Mouse (Mus musculus) heart, embryonic 16.5 days (tissue): ENCODE data around the gene Gm6034. TPM values are rescaled to one million over a fixed set of nuclear protein-coding genes. Genes with fewer than 3 reads are reported as not detected.

Experiments
- ATAC-seq: fragments of 200-750 bp; cut with Nextera tagmentation; replicated peaks from 2 replicates; pipeline ENCODE4 v1.8.0; 2017; ENCODE audit warnings: moderate number of reproducible peaks; ENCODE audit not compliant: insufficient read depth, low FRiP score; ENCODE audit errors: extremely low read depth
- H3K27ac ChIP-seq: fragments of 300-500 bp; sonication (generic); 2 replicates; pipeline ENCODE4 v1.5.1; 2014; ENCODE audit warnings: mild to moderate bottlenecking, low read length, control low read depth, moderate library complexity
- H3K27me3 ChIP-seq: fragments of 300-500 bp; sonication (generic); 2 replicates; pipeline ENCODE4 v1.6.1; 2014; ENCODE audit warnings: low read length, mixed read lengths; ENCODE audit not compliant: control insufficient read depth, insufficient read depth
- H3K36me3 ChIP-seq: fragments of 300-500 bp; sonication (generic); 2 replicates; pipeline ENCODE4 v1.6.1; 2014; ENCODE audit not compliant: control insufficient read depth, insufficient read depth
- H3K4me1 ChIP-seq: fragments of 300-500 bp; sonication (generic); 2 replicates; pipeline ENCODE4 v1.6.1; 2014; ENCODE audit warnings: low read length, mixed read lengths; ENCODE audit not compliant: control insufficient read depth, insufficient read depth
- H3K4me2 ChIP-seq: fragments of 300-500 bp; sonication (generic); 2 replicates; pipeline ENCODE4 v1.6.1; 2014; ENCODE audit warnings: low read depth, mild to moderate bottlenecking, control low read depth, low read length
- H3K4me3 ChIP-seq: fragments of 300-500 bp; sonication (generic); 2 replicates; pipeline ENCODE4 v1.5.1; 2014; ENCODE audit warnings: mild to moderate bottlenecking, control low read depth, low read length
- H3K9ac ChIP-seq: fragments of 300-500 bp; sonication (generic); 2 replicates; pipeline ENCODE4 v1.6.1; 2014; ENCODE audit warnings: low read length, control low read depth
- H3K9me3 ChIP-seq: fragments of 300-500 bp; sonication (generic); replicated peaks from 2 replicates; pipeline ENCODE4 v1.6.1; 2016; ENCODE audit warnings: low read length; ENCODE audit not compliant: control insufficient read depth
- WGBS: fragments of 180-500 bp; shearing (Covaris S2); extraction: QIAGEN DNeasy Blood & Tissue Kit; methylation state at CpG from one replicate; pipeline ENCODE4 v1.1.7; 2014; 5-methylcytosine and 5-hydroxymethylcytosine counted together
- polyA plus RNA-seq: library from polyadenylated mRNA; unstranded; fragments of >200 nt; fragmentation: Nextera tagmentation; extraction: Ambion mirVana; gene quantifications from 2 replicates; pipeline ENCODE4 v1.2.1, GENCODE M21; 2015

Gene Gm6034
- polyA plus RNA-seq, 1 experiment from 2014 or later, result not detected

GRCm38 (mm10) chr17:36020191-36021073 is 22.3 kb upstream of the Gm6034 start, which contains the start of gene H2-T24:
Gene H2-T24, minus strand, starts transcription at chr17:36020560.
- Histone ChIP-seq H3K27me3 (no peaks in the 10 kb centered on the region), H3K9ac (peak within 1 kb of the TSS; percentile 43; the same call in 1 of the 2 replicates), H3K4me1 (peaks cover 6% of the 10 kb centered on the region), H3K4me2 (peak within 1 kb of the TSS; percentile 58), H3K36me3 (no peaks in the 10 kb centered on the region), H3K27ac (peak within 1 kb of the TSS; percentile 72), H3K4me3 (peak within 1 kb of the TSS; percentile 36), H3K9me3 (no peaks in the 10 kb centered on the region)
- ATAC-seq, result peak; percentile 67
- WGBS, result 24% methylated on average over 15 of the region's 15 CpGs

GRCm38 (mm10) chr17:36021309-36021708 is 21.5 kb upstream of the Gm6034 start:
- Histone ChIP-seq H3K27ac (peak overlapping the region; percentile 72), H3K36me3 (no peaks in the 10 kb centered on the region), H3K9ac (no peak overlapping the region), H3K4me1 (peaks cover 6% of the 10 kb centered on the region), H3K9me3 (no peaks in the 10 kb centered on the region), H3K4me2 (peak overlapping the region; percentile 58), H3K4me3 (no peak overlapping the region), H3K27me3 (no peaks in the 10 kb centered on the region)
- no peak for ATAC-seq
- WGBS, result 89% methylated on average over 1 of the region's 1 CpGs

GRCm38 (mm10) chr17:36022098-36022497 is 20.7 kb upstream of the Gm6034 start:
- H3K4me1 ChIP-seq, result peaks cover 6% of the 10 kb centered on the region
- no peak overlapping the region for H3K4me3 ChIP-seq
- no peak for ATAC-seq

GRCm38 (mm10) chr17:36022922-36023321 is 19.8 kb upstream of the Gm6034 start:
- no peak for ATAC-seq
- Histone ChIP-seq H3K4me1 (peaks cover 6% of the 10 kb centered on the region), H3K36me3 (no peaks in the 10 kb centered on the region), H3K4me3 (no peak overlapping the region), H3K27me3 (no peaks in the 10 kb centered on the region), H3K9ac (no peak overlapping the region), H3K9me3 (no peaks in the 10 kb centered on the region), H3K4me2 (no peak overlapping the region), H3K27ac (0 out of 2 replicates have a peak overlapping the region, but pooled peaks have one; percentile 9)
- WGBS, result 89% methylated on average over 6 of the region's 6 CpGs

More at GRCm38 (mm10) chr17:36022098-36022497, 20.7 kb upstream of the Gm6034 start:
- H3K27me3 ChIP-seq, result no peaks in the 10 kb centered on the region
- no peak overlapping the region for H3K9ac ChIP-seq
- H3K27ac ChIP-seq, result no peak overlapping the region
- H3K36me3 ChIP-seq, result no peaks in the 10 kb centered on the region
- WGBS, result 90% methylated on average over 9 of the region's 9 CpGs
- no peaks in the 10 kb centered on the region for H3K9me3 ChIP-seq
- H3K4me2 ChIP-seq, result no peak overlapping the region

- H3K4me3 ChIP-seq, result no peak overlapping the region
- H3K9me3 ChIP-seq, result no peaks in the 10 kb centered on the region
- no peak overlapping the region for H3K4me2 ChIP-seq
- H3K27ac ChIP-seq, result peak overlapping the region; percentile 57
- WGBS, result 54% methylated on average over 9 of the region's 9 CpGs
- peaks cover 6% of the 10 kb centered on the region for H3K4me1 ChIP-seq
- no peaks in the 10 kb centered on the region for H3K36me3 ChIP-seq
- no peak; the same call in 1 of the 2 replicates for ATAC-seq
- no peaks in the 10 kb centered on the region for H3K27me3 ChIP-seq
- H3K9ac ChIP-seq, result no peak overlapping the region
These were observed 18.8 kb upstream of the Gm6034 start for GRCm38 (mm10) chr17:36023710-36024654.

GRCm38 (mm10) chr17:36025197-36025596 is 17.6 kb upstream of the Gm6034 start:
- H3K36me3 ChIP-seq, result no peaks in the 10 kb centered on the region
- no peaks in the 10 kb centered on the region for H3K9me3 ChIP-seq
- ATAC-seq, result no peak
- H3K27ac ChIP-seq, result no peak overlapping the region
- no peaks in the 10 kb centered on the region for H3K27me3 ChIP-seq
- 52% methylated on average over 5 of the region's 5 CpGs for WGBS
- no peak overlapping the region for H3K4me2 ChIP-seq
- H3K9ac ChIP-seq, result no peak overlapping the region
- peaks cover 6% of the 10 kb centered on the region for H3K4me1 ChIP-seq
- H3K4me3 ChIP-seq, result no peak overlapping the region

- Histone ChIP-seq H3K27ac (no peak overlapping the region), H3K4me3 (no peak overlapping the region), H3K36me3 (no peaks in the 10 kb centered on the region), H3K9me3 (no peaks in the 10 kb centered on the region), H3K27me3 (no peaks in the 10 kb centered on the region), H3K4me2 (no peak overlapping the region), H3K4me1 (peaks cover 6% of the 10 kb centered on the region), H3K9ac (no peak overlapping the region)
- ATAC-seq, result no peak
- WGBS, result 51% methylated on average over 4 of the region's 4 CpGs
These were observed 16.9 kb upstream of the Gm6034 start for GRCm38 (mm10) chr17:36025901-36026300.

GRCm38 (mm10) chr17:36027663-36028062 is 15.1 kb upstream of the Gm6034 start:
- H3K4me2 ChIP-seq, result no peak overlapping the region
- no peak overlapping the region for H3K9ac ChIP-seq
- H3K36me3 ChIP-seq, result no peaks in the 10 kb centered on the region
- H3K27me3 ChIP-seq, result no peaks in the 10 kb centered on the region
- no peak for ATAC-seq
- peaks cover 10% of the 10 kb centered on the region for H3K4me1 ChIP-seq
- no peak overlapping the region for H3K27ac ChIP-seq
- H3K4me3 ChIP-seq, result no peak overlapping the region
- WGBS, result 88% methylated on average over 4 of the region's 4 CpGs
- no peaks in the 10 kb centered on the region for H3K9me3 ChIP-seq
